Mouse (Mus musculus) olfactory bulb, adult 2 months (tissue): ENCODE measurements around the gene Epha3.

ENCODE experiments used
- CTCF ChIP-seq: fragments of 200-500 bp; IDR thresholded peaks from 2 replicates; pipeline ENCODE4 v1.5.1; 2012; ENCODE audit warnings: low read depth, mild to moderate bottlenecking, low read length, moderate library complexity; ENCODE audit not compliant: insufficient read depth
- POLR2A ChIP-seq: fragments of 200-500 bp; IDR thresholded peaks from 2 replicates; pipeline ENCODE4 v1.6.1; 2012; ENCODE audit warnings: mild to moderate bottlenecking, low read depth, low read length, moderate library complexity; ENCODE audit not compliant: insufficient read depth

- no peak for TF ChIP-seq CTCF
- no peak for TF ChIP-seq POLR2A
Measured at GRCm38 (mm10) chr16:63782101-63782500, 81.9 kb downstream of the Epha3 start.
